Mouse (Mus musculus): ENCODE data around the gene Gxylt1. TPM values are rescaled to one million over a fixed set of nuclear protein-coding genes. Genes with fewer than 3 reads are reported as not detected.

Gxylt1 gene
- 1 to 10 TPM in 1 of 2 experiments, under 1 TPM in 1; 0.75 to 5.1 TPM for polyA plus RNA-seq (2012; fragmentation: generic; extraction: Trizol)

GRCm38 (mm10) chr15:93274679-93275583 is at the start of gene Gxylt1:
Gene Gxylt1 (minus strand): TSS chr15:93275179.

Other genes with a start within 250 kb of the Gxylt1 start
- gene Yaf2, start 61.8 kb upstream of the Gxylt1 start, polyA plus RNA-seq (2012; fragmentation: generic; extraction: Trizol): 10 to 100 TPM in 1 of 2 experiments, 1 to 10 TPM in 1; 4.9 to 13.2 TPM
- gene Zcrb1, start 123.2 kb upstream of the Gxylt1 start, polyA plus RNA-seq (2012; fragmentation: generic; extraction: Trizol): 10 to 100 TPM; 32.6 to 82.1 TPM
- gene Pphln1, start 123.2 kb upstream of the Gxylt1 start, polyA plus RNA-seq (2012; fragmentation: generic; extraction: Trizol): 10 to 100 TPM in 1 of 2 experiments, 1 to 10 TPM in 1; 5.5 to 11.3 TPM